Mouse (Mus musculus): ENCODE results near the gene Olfr401. TPM values are rescaled to one million over a fixed set of nuclear protein-coding genes. Genes with fewer than 3 reads are reported as not detected.
"Not testable (repeated sequence)": the region's sequence is repeated elsewhere in the genome, so short reads cannot be mapped to it uniquely, and the experiment has no call there.

The Olfr401 gene
- polyA plus RNA-seq (2015; fragmentation: Nextera tagmentation; extraction: Ambion mirVana) = not detected in 2 replicates

GRCm38 (mm10) chr11:74113412-74113811, at the start of gene Olfr401:
Olfr401 (plus strand) TSS chr11:74113712.
- H3K4me1 ChIP-seq (ENCODE audit: insufficient read depth) = no peaks in the 10 kb centered on the region
- no peaks in the 10 kb centered on the region for H3K36me3 ChIP-seq (replicated peaks; ENCODE audit: insufficient read depth, low read length)
- no peak within 1 kb of the TSS for H3K27ac ChIP-seq (ENCODE audit: low read depth)
- TF ChIP-seq CTCF (IDR thresholded peaks at IDR 0.05; ENCODE audit: low read depth) (no peak), EP300 (IDR thresholded peaks at IDR 0.05; ENCODE audit: low read depth) (no peak)
- no peak within 1 kb of the TSS for H3K4me3 ChIP-seq (ENCODE audit: low read depth, low read length)
- no peak within 1 kb of the TSS for H3K9ac ChIP-seq (replicated peaks)
- H3K9me3 ChIP-seq (ENCODE audit: low read length) = peaks cover 6% of the 10 kb centered on the region; the same call in 1 of the 2 replicates
- DNase-seq = no peak
- H3K27me3 ChIP-seq (ENCODE audit: insufficient read depth, low read length) = no peaks in the 10 kb centered on the region
- no peak for ATAC-seq
- no peak within 1 kb of the TSS for H3K4me2 ChIP-seq (ENCODE audit: low read depth, low read length)

GRCm38 (mm10) chr11:74069655-74070054, 43.9 kb upstream of the Olfr401 start, which contains the start of gene Zfp616:
Zfp616 (plus strand) TSS chr11:74069955.
- ATAC-seq = no peak
- H3K27ac ChIP-seq (ENCODE audit: low read depth) = no peak within 1 kb of the TSS
- no peaks in the 10 kb centered on the region for H3K27me3 ChIP-seq (ENCODE audit: insufficient read depth, low read length)
- H3K4me3 ChIP-seq (ENCODE audit: low read depth, low read length) = no peak within 1 kb of the TSS
- 78% methylated on average over 1 of the region's 1 CpGs for WGBS (ENCODE audit: insufficient replicate concordance)
- TF ChIP-seq EP300 (IDR thresholded peaks at IDR 0.05; ENCODE audit: low read depth) (no peak), CTCF (IDR thresholded peaks at IDR 0.05; ENCODE audit: low read depth) (no peak)
- H3K36me3 ChIP-seq (replicated peaks; ENCODE audit: insufficient read depth, low read length) = no peaks in the 10 kb centered on the region
- H3K9me3 ChIP-seq (ENCODE audit: low read length) = no peaks in the 10 kb centered on the region
- H3K4me2 ChIP-seq (ENCODE audit: low read depth, low read length) = no peak within 1 kb of the TSS
- DNase-seq = no peak
- H3K9ac ChIP-seq (replicated peaks) = no peak within 1 kb of the TSS
- no peaks in the 10 kb centered on the region for H3K4me1 ChIP-seq (ENCODE audit: insufficient read depth)

- ATAC-seq = no peak
- 57% methylated on average over 2 of the region's 2 CpGs for WGBS (ENCODE audit: insufficient replicate concordance)
Observed at GRCm38 (mm10) chr11:74100724-74101123, 12.8 kb upstream of the Olfr401 start.

GRCm38 (mm10) chr11:74101507-74101906, 12.0 kb upstream of the Olfr401 start:
- Histone ChIP-seq H3K27me3 (ENCODE audit: insufficient read depth, low read length) (no peaks in the 10 kb centered on the region), H3K27ac (ENCODE audit: low read depth) (no peak overlapping the region), H3K4me3 (ENCODE audit: low read depth, low read length) (no peak overlapping the region), H3K9ac (replicated peaks) (no peak overlapping the region), H3K36me3 (replicated peaks; ENCODE audit: insufficient read depth, low read length) (no peaks in the 10 kb centered on the region), H3K4me1 (ENCODE audit: insufficient read depth) (no peaks in the 10 kb centered on the region), H3K4me2 (ENCODE audit: low read depth, low read length) (no peak overlapping the region), H3K9me3 (ENCODE audit: low read length) (no peaks in the 10 kb centered on the region; the same call in 1 of the 2 replicates)
- ATAC-seq (no peak), DNase-seq (no peak)
- TF ChIP-seq CTCF (IDR thresholded peaks at IDR 0.05; ENCODE audit: low read depth) (no peak), EP300 (IDR thresholded peaks at IDR 0.05; ENCODE audit: low read depth) (no peak)
- WGBS (ENCODE audit: insufficient replicate concordance) = 36% methylated on average over 2 of the region's 2 CpGs

More at GRCm38 (mm10) chr11:74100724-74101123, 12.8 kb upstream of the Olfr401 start:
- H3K9me3 ChIP-seq (ENCODE audit: low read length) = no peaks in the 10 kb centered on the region; the same call in 1 of the 2 replicates
- no peak overlapping the region for H3K4me3 ChIP-seq (ENCODE audit: low read depth, low read length)
- no peaks in the 10 kb centered on the region for H3K4me1 ChIP-seq (ENCODE audit: insufficient read depth)
- no peak for DNase-seq
- no peaks in the 10 kb centered on the region for H3K36me3 ChIP-seq (replicated peaks; ENCODE audit: insufficient read depth, low read length)
- no peak overlapping the region for H3K9ac ChIP-seq (replicated peaks)
- H3K27me3 ChIP-seq (ENCODE audit: insufficient read depth, low read length) = no peaks in the 10 kb centered on the region
- no peak overlapping the region for H3K27ac ChIP-seq (ENCODE audit: low read depth)
- no peak for TF ChIP-seq CTCF (IDR thresholded peaks at IDR 0.05; ENCODE audit: low read depth)
- no peak for TF ChIP-seq EP300 (IDR thresholded peaks at IDR 0.05; ENCODE audit: low read depth)
- H3K4me2 ChIP-seq (ENCODE audit: low read depth, low read length) = no peak overlapping the region

- ATAC-seq (no peak), DNase-seq (no peak)
- H3K4me3 ChIP-seq (ENCODE audit: low read depth, low read length) = no peak overlapping the region
- 26% methylated on average over 5 of the region's 5 CpGs for WGBS (ENCODE audit: insufficient replicate concordance)
- TF ChIP-seq CTCF (IDR thresholded peaks at IDR 0.05; ENCODE audit: low read depth) (no peak), EP300 (IDR thresholded peaks at IDR 0.05; ENCODE audit: low read depth) (no peak)
- H3K27ac ChIP-seq (ENCODE audit: low read depth) = no peak overlapping the region
- H3K9me3 ChIP-seq (ENCODE audit: low read length) = peaks cover 3% of the 10 kb centered on the region; the same call in 1 of the 2 replicates
- H3K4me1 ChIP-seq (ENCODE audit: insufficient read depth) = no peaks in the 10 kb centered on the region
- no peak overlapping the region for H3K9ac ChIP-seq (replicated peaks)
- no peaks in the 10 kb centered on the region for H3K27me3 ChIP-seq (ENCODE audit: insufficient read depth, low read length)
- H3K4me2 ChIP-seq (ENCODE audit: low read depth, low read length) = no peak overlapping the region
- no peaks in the 10 kb centered on the region for H3K36me3 ChIP-seq (replicated peaks; ENCODE audit: insufficient read depth, low read length)
Observed at GRCm38 (mm10) chr11:74105066-74105465, 8.4 kb upstream of the Olfr401 start.

GRCm38 (mm10) chr11:74140001-74140400, 26.5 kb downstream of the Olfr401 start:
- H3K36me3 ChIP-seq (replicated peaks; ENCODE audit: insufficient read depth, low read length); H3K27me3 ChIP-seq (ENCODE audit: insufficient read depth, low read length); H3K27ac ChIP-seq (ENCODE audit: low read depth); H3K9me3 ChIP-seq (ENCODE audit: low read length); H3K4me3 ChIP-seq (ENCODE audit: low read depth, low read length); ATAC-seq; H3K4me1 ChIP-seq (ENCODE audit: insufficient read depth); H3K4me2 ChIP-seq (ENCODE audit: low read depth, low read length); H3K9ac ChIP-seq (replicated peaks); DNase-seq: not testable (repeated sequence)
- 24% methylated on average over 1 of the region's 1 CpGs for WGBS (ENCODE audit: insufficient replicate concordance)

GRCm38 (mm10) chr11:74145866-74146265, 32.4 kb downstream of the Olfr401 start:
- Histone ChIP-seq H3K9ac (replicated peaks) (no peak overlapping the region), H3K9me3 (ENCODE audit: low read length) (no peaks in the 10 kb centered on the region; the same call in 1 of the 2 replicates), H3K27ac (ENCODE audit: low read depth) (no peak overlapping the region), H3K36me3 (replicated peaks; ENCODE audit: insufficient read depth, low read length) (no peaks in the 10 kb centered on the region), H3K4me3 (ENCODE audit: low read depth, low read length) (no peak overlapping the region), H3K4me2 (ENCODE audit: low read depth, low read length) (no peak overlapping the region), H3K4me1 (ENCODE audit: insufficient read depth) (no peaks in the 10 kb centered on the region), H3K27me3 (ENCODE audit: insufficient read depth, low read length) (no peaks in the 10 kb centered on the region)
- TF ChIP-seq EP300 (IDR thresholded peaks at IDR 0.05; ENCODE audit: low read depth) (no peak), CTCF (IDR thresholded peaks at IDR 0.05; ENCODE audit: low read depth) (no peak)
- DNase-seq = no peak
- no peak for ATAC-seq
